ENCODE assay signal across 11 mouse cellular contexts in genomic region chr6:149333036-149333435, GRCm38 (mm10).
"Had no signal": no experiment of that assay in that cellular context is flagged by ENCODE, and none has a peak within 500 bp of the region (broad histone marks: within the 10 kb centered on the region; RNA-seq: fewer than 3 reads in every experiment).

No protein-coding gene starts in this region.

- H3K9me3 ChIP-seq: intestine, embryonic 15.5 days; limb, embryonic 12.5 days; neural tube, embryonic 15.5 days; stomach, embryonic 15.5 days had no signal

- H3K27ac ChIP-seq: intestine, embryonic 15.5 days; left cerebral cortex, adult 2 months; limb, embryonic 12.5 days; liver, embryonic 14.5 days; neural tube, embryonic 15.5 days; stomach, embryonic 15.5 days had no signal

- H3K27me3 ChIP-seq: intestine, embryonic 15.5 days; limb, embryonic 12.5 days; neural tube, embryonic 15.5 days; stomach, embryonic 15.5 days had no signal

- DNase-seq: lung, adult 18-20 months; midbrain, embryonic 14.5 days; spleen, adult 18-20 months; thymus, postnatal 36 days had no signal

- H3K9ac ChIP-seq: intestine, embryonic 15.5 days; limb, embryonic 12.5 days; liver, embryonic 14.5 days; neural tube, embryonic 15.5 days; stomach, embryonic 15.5 days had no signal

- ATAC-seq: intestine, embryonic 15.5 days had no signal

- H3K4me3 ChIP-seq: intestine, embryonic 15.5 days; left cerebral cortex, adult 2 months; limb, embryonic 12.5 days; myocyte; neural tube, embryonic 15.5 days; stomach, embryonic 15.5 days had no signal

- H3K4me1 ChIP-seq: intestine, embryonic 15.5 days; limb, embryonic 12.5 days; neural tube, embryonic 15.5 days; stomach, embryonic 15.5 days had no signal

- H3K4me2 ChIP-seq: intestine, embryonic 15.5 days; limb, embryonic 12.5 days; neural tube, embryonic 15.5 days; stomach, embryonic 15.5 days had no signal
